Mouse (Mus musculus): Measurements from ENCODE around the gene Dnmt3b.
"Not testable (repeated sequence)": the region's sequence is repeated elsewhere in the genome, so short reads cannot be mapped to it uniquely, and the experiment has no call there.

Gene Dnmt3b

GRCm38 (mm10) chr2:153633259-153633658, 16.0 kb upstream of the Dnmt3b start:
- DNase-seq (ENCODE audit: low spot score in 2 of 2): no peak

GRCm38 (mm10) chr2:153638977-153639680, 10.1 kb upstream of the Dnmt3b start:
- no peak for DNase-seq (ENCODE audit: low spot score in 2 of 2)

- no peak for DNase-seq (ENCODE audit: low spot score in 2 of 2)
Measured at GRCm38 (mm10) chr2:153642496-153642895, 6.8 kb upstream of the Dnmt3b start.

GRCm38 (mm10) chr2:153642999-153643398, 6.3 kb upstream of the Dnmt3b start:
- no peak for DNase-seq (ENCODE audit: low spot score in 2 of 2)

GRCm38 (mm10) chr2:153648773-153649297, 415 bp upstream of the Dnmt3b start:
- DNase-seq (ENCODE audit: low spot score in 2 of 2): no peak

- no peak for DNase-seq (ENCODE audit: low spot score in 2 of 2)
Measured at GRCm38 (mm10) chr2:153650014-153650687, 901 bp downstream of the Dnmt3b start.

GRCm38 (mm10) chr2:153651681-153652080, 2.4 kb downstream of the Dnmt3b start:
- no peak for DNase-seq (ENCODE audit: low spot score in 2 of 2)

GRCm38 (mm10) chr2:153657659-153658058, 8.4 kb downstream of the Dnmt3b start:
- DNase-seq (ENCODE audit: low spot score in 2 of 2): not testable (repeated sequence)

- no peak for DNase-seq (ENCODE audit: low spot score in 2 of 2)
Measured at GRCm38 (mm10) chr2:153660616-153661015, 11.4 kb downstream of the Dnmt3b start.

GRCm38 (mm10) chr2:153665401-153665800, 16.2 kb downstream of the Dnmt3b start:
- no peak for DNase-seq (ENCODE audit: low spot score in 2 of 2)

GRCm38 (mm10) chr2:153668754-153669376, 19.6 kb downstream of the Dnmt3b start:
- peak; percentile 6 to 44 for DNase-seq (ENCODE audit: low spot score in 2 of 2)

GRCm38 (mm10) chr2:153670111-153670510, 20.9 kb downstream of the Dnmt3b start:
- DNase-seq (ENCODE audit: low spot score in 2 of 2): no peak

GRCm38 (mm10) chr2:153672619-153673018, 23.4 kb downstream of the Dnmt3b start:
- DNase-seq (ENCODE audit: low spot score in 2 of 2): no peak

- not testable (repeated sequence) for DNase-seq (ENCODE audit: low spot score in 2 of 2)
Measured at GRCm38 (mm10) chr2:153675364-153675763, 26.1 kb downstream of the Dnmt3b start.

- DNase-seq (ENCODE audit: low spot score in 2 of 2): no peak
Measured at GRCm38 (mm10) chr2:153676944-153677343, 27.7 kb downstream of the Dnmt3b start.

- DNase-seq (ENCODE audit: low spot score in 2 of 2): no peak
Measured at GRCm38 (mm10) chr2:153677550-153677949, 28.3 kb downstream of the Dnmt3b start.

GRCm38 (mm10) chr2:153679959-153680358, 30.7 kb downstream of the Dnmt3b start:
- DNase-seq (ENCODE audit: low spot score in 2 of 2): peak; percentile 21 to 45

GRCm38 (mm10) chr2:153693413-153693812, 44.2 kb downstream of the Dnmt3b start:
- DNase-seq (ENCODE audit: low spot score in 2 of 2): not testable (repeated sequence)

- no peak for DNase-seq (ENCODE audit: low spot score in 2 of 2)
Measured at GRCm38 (mm10) chr2:153694462-153695085, 45.3 kb downstream of the Dnmt3b start.

- DNase-seq (ENCODE audit: low spot score in 2 of 2): no peak
Measured at GRCm38 (mm10) chr2:153696352-153696751, 47.1 kb downstream of the Dnmt3b start, which contains the start of gene Dnmt3c. Dnmt3c (plus strand) TSS chr2:153696652.

GRCm38 (mm10) chr2:153703389-153703788, 54.1 kb downstream of the Dnmt3b start:
- no peak for DNase-seq (ENCODE audit: low spot score in 2 of 2)

Measured in frontal cortex, postnatal 36 days (tissue).